Mouse (Mus musculus): ENCODE measurements around the gene Zbed3. TPM values are rescaled to one million over a fixed set of nuclear protein-coding genes. Genes with fewer than 3 reads are reported as not detected.

The Zbed3 gene
- 3.0 TPM for polyA plus RNA-seq (2017; shearing (Covaris generic))

GRCm38 (mm10) chr13:95323400-95323799 is at the start of gene Zbed3:
Gene Zbed3, plus strand, starts transcription at chr13:95323612.

GRCm38 (mm10) chr13:95374701-95375553 is 51.5 kb downstream of the Zbed3 start, which contains the start of gene Aggf1:
Gene Aggf1, minus strand, starts transcription at chr13:95375352.

Other genes starting within 250 kb of the Zbed3 start
- gene Pde8b, start 73.3 kb upstream of the Zbed3 start, polyA plus RNA-seq (2017; shearing (Covaris generic)), result 0.77 TPM
- 55.2 TPM for gene Aggf1, start 51.7 kb downstream of the Zbed3 start, polyA plus RNA-seq (2017; shearing (Covaris generic))
- gene Crhbp, start 121.3 kb downstream of the Zbed3 start, polyA plus RNA-seq (2017; shearing (Covaris generic)), result not detected
- gene S100z, start 155.1 kb downstream of the Zbed3 start, polyA plus RNA-seq (2017; shearing (Covaris generic)), result not detected
- gene F2rl1, start 201.6 kb downstream of the Zbed3 start, polyA plus RNA-seq (2017; shearing (Covaris generic)), result 18.1 TPM

Measured in CD4-positive, CD25-positive, alpha-beta regulatory T cell (primary cell).